Mouse (Mus musculus) CD8-positive naive resting alpha-beta T cell, adult 57 days (primary cell): ENCODE results near the gene Clybl. TPM values are rescaled to one million over a fixed set of nuclear protein-coding genes. Genes with fewer than 3 reads are reported as not detected.

ENCODE experiments used
- total RNA-seq: library from RNA; stranded (reverse); gene quantifications from one replicate; pipeline ENCODE4 v1.2.4, GENCODE M21; 2023

The Clybl gene
- total RNA-seq, result 8.5 TPM

DNA sequence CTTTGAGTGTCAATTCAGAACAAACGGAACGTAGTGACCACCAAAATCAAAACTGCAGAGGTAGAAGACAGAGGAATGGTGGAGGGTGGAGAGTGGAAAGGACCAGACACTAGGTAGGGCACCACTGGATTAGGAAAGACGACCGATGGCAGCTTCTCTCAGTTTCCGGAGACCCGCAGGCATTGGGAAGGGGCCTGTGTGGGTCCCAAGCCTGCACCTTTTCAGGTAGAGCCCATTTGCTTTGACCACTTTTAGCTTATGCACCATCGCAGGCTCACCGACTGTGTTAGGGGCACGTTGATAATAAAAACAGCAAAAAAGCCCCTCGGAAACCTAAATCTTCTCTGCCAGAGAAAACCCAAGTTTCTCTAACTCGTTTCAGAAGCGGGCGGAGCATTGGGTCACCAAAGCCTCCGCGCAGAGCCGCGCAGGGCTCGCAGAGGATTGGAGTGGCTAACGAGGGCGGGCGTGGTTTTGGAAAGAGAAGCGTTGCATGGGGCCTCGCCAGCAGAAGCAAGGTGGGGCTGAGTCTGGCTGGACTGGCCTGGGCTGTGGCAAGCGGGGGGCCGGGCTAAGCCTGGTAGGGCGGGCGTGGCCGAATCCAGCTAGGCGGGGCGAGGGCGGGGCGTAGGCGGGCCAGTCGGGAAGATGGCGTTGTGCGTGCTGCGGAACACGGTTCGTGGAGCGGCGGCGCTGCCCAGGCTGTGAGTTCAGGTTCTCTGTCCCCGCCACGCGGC lies at the start of gene Clybl:
TSS of gene Clybl (plus strand) at position 627 of the 737 bp plus-strand sequence.

DNA sequence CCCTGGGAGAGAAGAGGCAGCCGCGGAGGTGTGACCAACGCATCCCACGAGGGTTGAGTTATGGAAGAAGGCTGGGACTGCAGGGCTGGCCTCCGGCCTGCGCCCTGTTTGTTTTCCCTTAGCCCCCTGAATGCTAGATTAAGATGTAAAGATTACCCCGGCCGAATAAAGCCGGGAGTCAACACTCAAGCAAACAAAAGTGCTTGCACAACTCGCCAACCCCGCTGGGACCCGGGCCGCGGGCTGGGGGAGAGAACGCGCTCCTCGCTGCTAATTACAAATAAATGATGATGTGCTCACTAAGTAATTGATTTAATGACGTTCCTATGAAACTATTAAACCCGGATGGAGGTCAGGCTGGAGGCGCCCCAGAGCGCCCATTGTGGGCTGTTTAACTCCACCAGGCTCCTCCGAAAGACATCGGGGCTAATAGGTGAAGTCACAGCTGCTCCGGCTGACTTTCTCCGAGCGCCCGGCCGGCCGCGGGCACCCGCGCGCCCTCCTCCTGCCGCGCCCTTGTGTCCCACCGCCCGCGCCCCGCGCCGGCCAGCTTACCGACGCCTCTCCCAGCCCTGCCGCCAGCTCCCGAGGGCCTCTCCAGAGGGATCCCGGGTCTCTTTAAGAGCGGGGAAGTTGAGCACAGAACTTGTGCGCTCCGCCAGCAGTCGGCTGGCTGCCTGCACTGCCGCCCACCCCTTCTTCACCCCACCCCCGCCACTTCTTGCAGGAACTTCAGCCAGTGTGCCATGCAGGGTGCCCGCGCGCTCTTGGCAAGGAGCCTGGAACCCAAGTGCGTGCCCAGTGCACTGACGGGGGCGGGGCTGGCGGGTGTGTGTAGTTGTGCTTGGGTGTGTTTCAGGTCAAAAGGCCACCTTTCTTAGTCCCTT lies 269.2 kb downstream of the Clybl start, which contains the start of gene Gm5089:
TSS of gene Gm5089 (minus strand) at position 620 of the 887 bp plus-strand sequence.

Other genes starting within 250 kb of the Clybl start
- 141 TPM for gene Gpr183, start 216.5 kb upstream of the Clybl start, total RNA-seq
- gene Timm8a2, start 147.0 kb upstream of the Clybl start, total RNA-seq, result 2.9 TPM
- 74.5 TPM for gene Tm9sf2, start 74.7 kb upstream of the Clybl start, total RNA-seq